Mouse (Mus musculus) ES-E14 (cell line): ENCODE data around the gene Idh3b. TPM values are rescaled to one million over a fixed set of nuclear protein-coding genes. Genes with fewer than 3 reads are reported as not detected.

Experiments
- DNase-seq: peaks from one replicate; pipeline ENCODE4 v3.0.0-alpha.2; 2013; ENCODE audit warnings: low read depth, low spot score
- H3K27ac ChIP-seq: 2 replicates; pipeline ENCODE4 v1.5.1; 2012; ENCODE audit warnings: low read depth, mild to moderate bottlenecking, low read length, moderate library complexity, mixed read lengths; ENCODE audit not compliant: poor library complexity, insufficient read depth, severe bottlenecking
- H3K36me3 ChIP-seq: 2 replicates; pipeline ENCODE4 v1.6.1; 2012; ENCODE audit warnings: mild to moderate bottlenecking, low read length, moderate library complexity, mixed read lengths; ENCODE audit not compliant: control insufficient read depth, poor library complexity, insufficient read depth, severe bottlenecking
- H3K4me1 ChIP-seq, 2 experiments: fragments of 150-350 bp in 1 of 2; sonication (generic) in 1 of 2; 2 replicates each; pipeline ENCODE4 v1.6.1; 2012; ENCODE audit warnings: low read length in 2 of 2, mild to moderate bottlenecking in 1 of 2, mixed read lengths in 1 of 2; ENCODE audit not compliant: control insufficient read depth in 2 of 2, insufficient read depth in 2 of 2, poor library complexity in 1 of 2
- H3K4me3 ChIP-seq, 2 experiments: fragments of 150-350 bp in 1 of 2; sonication (generic) in 1 of 2; 2 replicates each; pipeline ENCODE4 v1.5.1; 2012; ENCODE audit warnings: low read length in 2 of 2, low read depth in 1 of 2, mild to moderate bottlenecking in 1 of 2, mixed read lengths in 1 of 2; ENCODE audit not compliant: insufficient read depth in 1 of 2, poor library complexity in 1 of 2, severe bottlenecking in 1 of 2
- H3K9ac ChIP-seq: 2 replicates; pipeline ENCODE4 v1.6.1; 2012; ENCODE audit warnings: low read depth, mild to moderate bottlenecking, low read length, mixed read lengths; ENCODE audit not compliant: poor library complexity, insufficient read depth, severe bottlenecking
- H3K9me3 ChIP-seq: fragments of 150-350 bp; sonication (generic); 2 replicates; pipeline ENCODE4 v1.6.1; 2012; ENCODE audit warnings: low read depth, mild to moderate bottlenecking, low read length; ENCODE audit not compliant: control insufficient read depth, insufficient read depth
- CHD2 ChIP-seq: IDR thresholded peaks from 2 replicates; pipeline ENCODE4 v1.6.1; 2014; ENCODE audit warnings: mild to moderate bottlenecking, low read depth, low read length, inconsistent platforms
- HCFC1 ChIP-seq: IDR thresholded peaks from 2 replicates; pipeline ENCODE4 v1.6.1; 2012; ENCODE audit warnings: low read length, inconsistent platforms, borderline replicate concordance; ENCODE audit not compliant: insufficient read depth
- MAFK ChIP-seq: IDR thresholded peaks from 2 replicates; pipeline ENCODE4 v1.6.1; 2014; ENCODE audit warnings: mild to moderate bottlenecking, low read depth, low read length, inconsistent platforms; ENCODE audit not compliant: insufficient read depth
- ZC3H11A ChIP-seq: IDR thresholded peaks from 2 replicates; pipeline ENCODE4 v1.6.1; 2012; ENCODE audit warnings: low read depth, mild to moderate bottlenecking, inconsistent platforms, low read length, borderline replicate concordance
- ZNF384 ChIP-seq: IDR thresholded peaks from 2 replicates; pipeline ENCODE4 v1.6.1; 2012; ENCODE audit warnings: low read depth, low read length, inconsistent platforms
- in situ Hi-C, 2 experiments: fragments of 600-800 bp; cut with MboI; formaldehyde crosslinking; loops; one replicate each; pipeline ENCODE4 v1.15.1; 2025; ENCODE audit warnings: low sequenced_read_pairs in 2 of 2, inconsistent platforms in 1 of 2; ENCODE audit not compliant: unreplicated experiment in 2 of 2
- total RNA-seq: library from RNA; depleted of rRNA; stranded (reverse); fragments of 300-350 nt; gene quantifications from 2 replicates; pipeline ENCODE4 v1.2.3, GENCODE M21; 2012

Idh3b gene
- total RNA-seq, 1 experiment: 129 TPM

GRCm38 (mm10) chr2:130280224-130280623 lies 4.1 kb downstream of the Idh3b start:
- Histone ChIP-seq H3K4me3 (no peak overlapping the region), H3K4me1 (0 out of 4 replicates have a peak, but pooled peaks cover 0 to 3% of the 10 kb centered on the region in 2 experiments), H3K9me3 (no peaks in the 10 kb centered on the region), H3K9ac (no peak overlapping the region), H3K27ac (no peak overlapping the region; the same call in 1 of the 2 replicates), H3K36me3 (peaks cover 65% of the 10 kb centered on the region)
- in situ Hi-C loops: no loop called here
- DNase-seq: no peak
- TF ChIP-seq MAFK: no peak
- no peak for TF ChIP-seq ZC3H11A
- TF ChIP-seq ZNF384: no peak
- no peak for TF ChIP-seq HCFC1
- TF ChIP-seq CHD2: no peak

- H3K27ac ChIP-seq: no peak overlapping the region
- no peaks in the 10 kb centered on the region for H3K9me3 ChIP-seq
- in situ Hi-C loops: no loop called here
- peaks cover 71% of the 10 kb centered on the region for H3K36me3 ChIP-seq
- no peak overlapping the region for H3K4me3 ChIP-seq
- H3K9ac ChIP-seq: no peak overlapping the region
- peak; percentile 31 for DNase-seq
- H3K4me1 ChIP-seq: no peaks in the 10 kb centered on the region
- no peak for TF ChIP-seq ZNF384
- no peak; the same call in none of the 2 replicates for TF ChIP-seq CHD2
- TF ChIP-seq MAFK: no peak
- TF ChIP-seq ZC3H11A: no peak
- no peak; the same call in 1 of the 2 replicates for TF ChIP-seq HCFC1
Observed at GRCm38 (mm10) chr2:130279600-130280091, 4.7 kb downstream of the Idh3b start.

- Histone ChIP-seq H3K36me3 (peaks cover 55% of the 10 kb centered on the region), H3K4me3 (peak overlapping the region; percentile 76 to 89), H3K9me3 (no peaks in the 10 kb centered on the region), H3K27ac (no peak overlapping the region), H3K9ac (peak overlapping the region; percentile 55), H3K4me1 (no peaks in the 10 kb centered on the region)
- peak; percentile 81 for DNase-seq
- in situ Hi-C loops: no loop called here
- TF ChIP-seq HCFC1 (no peak), MAFK (no peak), ZNF384 (no peak), ZC3H11A (no peak), CHD2 (no peak)
Observed at GRCm38 (mm10) chr2:130275649-130276048, 8.7 kb downstream of the Idh3b start.

- peak overlapping the region; percentile 73; the same call in 1 of the 2 replicates for H3K27ac ChIP-seq
- in situ Hi-C loops: no loop called here
- peak overlapping the region; percentile 76 to 89 for H3K4me3 ChIP-seq
- H3K9ac ChIP-seq: peak overlapping the region; percentile 93
- no peaks in the 10 kb centered on the region for H3K9me3 ChIP-seq
- peaks cover 48% of the 10 kb centered on the region for H3K36me3 ChIP-seq
- TF ChIP-seq ZC3H11A: no peak
- no peak for TF ChIP-seq CHD2
- TF ChIP-seq ZNF384: no peak
- no peak for TF ChIP-seq MAFK
- TF ChIP-seq HCFC1: no peak
- no peak for DNase-seq
- no peaks in the 10 kb centered on the region for H3K4me1 ChIP-seq
Observed at GRCm38 (mm10) chr2:130274862-130275261, 9.5 kb downstream of the Idh3b start.
